Mouse (Mus musculus): ENCODE data around the gene Snx32. TPM values are rescaled to one million over a fixed set of nuclear protein-coding genes. Genes with fewer than 3 reads are reported as not detected.

Gene Snx32
- polyA plus RNA-seq, 1 experiment from 2014 or later: 9.6 TPM

DNA sequence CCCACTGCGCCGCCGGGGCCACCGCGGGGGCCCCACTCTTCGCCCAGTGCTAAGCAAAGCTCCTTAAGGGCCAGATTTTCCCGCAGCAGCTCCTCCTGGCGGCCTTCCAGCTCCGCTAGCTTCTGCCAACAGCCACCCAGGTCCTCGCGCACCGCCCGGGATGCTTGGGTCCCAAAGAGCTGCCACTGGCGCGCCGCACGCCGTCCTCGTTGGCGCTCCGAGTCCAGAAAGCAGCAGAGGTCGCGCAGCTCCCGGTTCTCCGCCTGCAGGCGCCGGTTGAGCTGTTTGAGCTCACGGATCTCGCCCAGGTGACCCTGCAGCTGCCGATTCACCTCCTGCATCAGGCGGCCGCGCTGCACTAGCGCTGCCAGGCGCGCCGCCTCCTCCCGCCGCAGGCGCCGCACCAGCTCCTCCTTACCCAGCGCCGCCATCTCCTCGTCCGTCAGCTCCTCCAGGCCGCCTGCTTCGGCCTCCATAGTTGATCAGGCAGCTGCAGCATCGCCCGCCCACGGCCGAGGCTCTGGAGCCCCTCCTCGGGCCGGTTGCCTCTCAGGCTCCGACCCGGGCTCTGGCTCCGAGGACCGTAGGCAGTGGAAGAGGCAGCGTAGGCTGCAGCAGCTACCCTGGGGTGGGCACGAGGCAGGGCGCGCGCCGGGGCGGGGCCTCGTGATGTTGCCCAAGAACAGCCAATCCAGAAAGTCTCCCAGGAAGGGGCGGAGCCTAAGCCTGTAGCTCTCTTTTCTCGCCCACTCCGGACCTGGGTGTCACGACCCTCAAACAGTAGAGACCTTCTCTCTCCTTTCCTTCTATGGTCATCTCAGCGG is 53.2 kb downstream of the Snx32 start:
- no peaks in the 10 kb centered on the region for H3K9me3 ChIP-seq (replicated peaks)
- peak overlapping the region; percentile 68 for H3K4me3 ChIP-seq
- DNase-seq (ENCODE audit: low spot score): peak; percentile 95
- H3K4me1 ChIP-seq: peaks cover 54% of the 10 kb centered on the region
- peaks cover 25% of the 10 kb centered on the region for H3K27me3 ChIP-seq (ENCODE audit: low read depth, poor library complexity, severe bottlenecking)
- H3K27ac ChIP-seq (replicated peaks): peak overlapping the region; percentile 91
- H3K36me3 ChIP-seq: peaks cover 21% of the 10 kb centered on the region
- under 1% methylated on average over 70 of the region's 70 CpGs for WGBS

DNA sequence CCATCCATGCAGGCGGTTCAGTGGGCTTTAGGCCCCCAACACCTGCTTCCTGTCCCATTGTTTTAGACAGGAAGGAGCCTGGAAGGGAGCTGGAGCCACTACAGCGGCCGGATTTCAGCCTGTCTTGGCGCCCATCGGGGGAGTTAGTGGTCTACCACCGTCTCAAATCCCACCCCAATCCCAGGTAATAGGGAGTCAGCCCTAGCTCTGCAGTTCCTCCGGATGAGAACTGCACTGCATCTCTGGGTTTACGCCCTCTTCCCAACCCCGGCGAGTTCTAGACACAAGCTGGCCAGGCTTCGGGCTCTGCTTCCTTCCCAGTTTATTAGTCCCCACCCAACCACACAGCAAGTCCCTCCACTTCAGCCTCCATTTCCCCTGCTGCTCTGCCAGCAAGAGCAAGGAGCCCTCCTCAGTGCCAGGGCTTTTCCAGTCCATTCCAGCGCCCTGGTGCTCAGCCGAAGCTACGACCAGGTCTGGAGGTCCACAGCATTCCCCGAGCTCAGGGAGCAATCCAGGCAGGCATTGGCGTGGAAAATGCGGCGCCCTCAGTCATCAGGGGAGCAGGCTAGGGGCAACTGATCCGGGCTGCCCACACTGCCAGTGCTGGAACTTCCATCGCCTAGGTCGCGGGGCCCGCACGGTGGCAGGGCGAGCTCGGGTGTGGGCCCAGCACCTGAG is 54.0 kb downstream of the Snx32 start:
- peak overlapping the region; percentile 68 for H3K4me3 ChIP-seq
- 5% methylated on average over 26 of the region's 26 CpGs for WGBS
- peaks cover 49% of the 10 kb centered on the region for H3K4me1 ChIP-seq
- H3K27ac ChIP-seq (replicated peaks): peak overlapping the region; percentile 91
- H3K9me3 ChIP-seq (replicated peaks): no peaks in the 10 kb centered on the region
- H3K36me3 ChIP-seq: peaks cover 18% of the 10 kb centered on the region
- peaks cover 32% of the 10 kb centered on the region for H3K27me3 ChIP-seq (ENCODE audit: low read depth, poor library complexity, severe bottlenecking)
- DNase-seq (ENCODE audit: low spot score): peak; percentile 52

GRCm38 (mm10) chr19:5455568-5455967 is 54.8 kb downstream of the Snx32 start:
- H3K27ac ChIP-seq (replicated peaks): no peak overlapping the region
- no peak for DNase-seq (ENCODE audit: low spot score)
- H3K4me1 ChIP-seq: peaks cover 42% of the 10 kb centered on the region
- peaks cover 18% of the 10 kb centered on the region for H3K36me3 ChIP-seq
- H3K4me3 ChIP-seq: peak overlapping the region; percentile 68
- WGBS: 64% methylated on average over 8 of the region's 8 CpGs
- H3K9me3 ChIP-seq (replicated peaks): no peaks in the 10 kb centered on the region
- peaks cover 40% of the 10 kb centered on the region for H3K27me3 ChIP-seq (ENCODE audit: low read depth, poor library complexity, severe bottlenecking)

GRCm38 (mm10) chr19:5455037-5455436 is 55.3 kb downstream of the Snx32 start:
- DNase-seq (ENCODE audit: low spot score): no peak
- no peak overlapping the region for H3K27ac ChIP-seq (replicated peaks)
- H3K36me3 ChIP-seq: peaks cover 18% of the 10 kb centered on the region
- H3K4me3 ChIP-seq: peak overlapping the region; percentile 68; the same call in 1 of the 2 replicates
- peaks cover 41% of the 10 kb centered on the region for H3K4me1 ChIP-seq
- H3K27me3 ChIP-seq (ENCODE audit: low read depth, poor library complexity, severe bottlenecking): peaks cover 45% of the 10 kb centered on the region
- H3K9me3 ChIP-seq (replicated peaks): no peaks in the 10 kb centered on the region
- 86% methylated on average over 12 of the region's 12 CpGs for WGBS

GRCm38 (mm10) chr19:5451766-5452165 is 58.6 kb downstream of the Snx32 start:
- 83% methylated on average over 6 of the region's 6 CpGs for WGBS
- DNase-seq (ENCODE audit: low spot score): no peak
- Histone ChIP-seq H3K27me3 (ENCODE audit: low read depth, poor library complexity, severe bottlenecking) (peaks cover 58% of the 10 kb centered on the region), H3K4me3 (no peak overlapping the region), H3K9me3 (replicated peaks) (0 out of 2 replicates have a peak, but pooled peaks cover 4% of the 10 kb centered on the region), H3K36me3 (peaks cover 18% of the 10 kb centered on the region), H3K27ac (replicated peaks) (no peak overlapping the region), H3K4me1 (peaks cover 40% of the 10 kb centered on the region)

GRCm38 (mm10) chr19:5449673-5450072 is 60.7 kb downstream of the Snx32 start:
- H3K27ac ChIP-seq (replicated peaks): no peak overlapping the region
- H3K4me3 ChIP-seq: no peak overlapping the region
- H3K36me3 ChIP-seq: peaks cover 11% of the 10 kb centered on the region; the same call in 1 of the 2 replicates
- peaks cover 22% of the 10 kb centered on the region for H3K4me1 ChIP-seq
- 90% methylated on average over 3 of the region's 3 CpGs for WGBS
- no peak for DNase-seq (ENCODE audit: low spot score)
- H3K9me3 ChIP-seq (replicated peaks): 0 out of 2 replicates have a peak, but pooled peaks cover 4% of the 10 kb centered on the region
- peaks cover 74% of the 10 kb centered on the region for H3K27me3 ChIP-seq (ENCODE audit: low read depth, poor library complexity, severe bottlenecking)

DNA sequence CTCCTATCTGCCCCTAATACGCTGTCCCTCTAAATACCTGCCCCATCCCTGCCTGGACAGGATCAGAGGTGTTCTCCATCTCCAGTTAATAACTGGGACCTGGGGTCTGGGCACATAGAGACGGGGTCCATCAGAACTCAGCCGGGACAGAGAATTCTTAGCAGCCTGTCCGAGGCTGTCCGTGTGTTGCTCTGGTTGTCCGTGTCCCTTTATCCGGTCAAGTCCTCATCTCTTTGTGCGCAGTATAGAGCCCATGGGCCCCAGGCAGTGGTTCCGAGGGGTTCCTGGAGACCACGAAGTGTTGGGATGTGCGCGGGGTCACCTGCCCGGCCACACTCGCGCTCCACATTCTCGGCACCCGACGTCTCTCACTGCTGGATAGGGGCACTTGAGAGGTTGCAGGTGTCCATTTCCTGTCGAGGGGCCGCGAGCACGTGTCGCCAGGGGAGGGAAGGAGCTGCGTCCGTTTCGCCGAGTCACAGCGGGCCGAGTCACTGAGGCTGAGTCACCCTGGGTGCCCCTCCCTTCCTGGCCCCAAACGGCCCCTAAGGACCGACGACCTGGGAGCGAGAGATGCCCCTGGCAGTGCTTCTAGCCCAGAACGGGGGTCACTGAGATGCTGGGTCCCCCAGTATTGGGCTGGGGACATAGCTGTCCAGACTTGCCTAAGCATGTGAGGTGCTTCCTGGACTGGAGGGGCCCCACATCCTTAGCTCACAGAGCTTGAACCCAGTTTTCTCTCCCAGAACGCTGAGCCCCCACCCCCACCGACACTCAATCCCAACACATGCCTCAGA is 61.8 kb downstream of the Snx32 start:
- peaks cover 78% of the 10 kb centered on the region for H3K27me3 ChIP-seq (ENCODE audit: low read depth, poor library complexity, severe bottlenecking)
- peak; percentile 42 for DNase-seq (ENCODE audit: low spot score)
- 9% methylated on average over 36 of the region's 36 CpGs for WGBS
- H3K27ac ChIP-seq (replicated peaks): no peak overlapping the region
- peak overlapping the region; percentile 70 for H3K4me3 ChIP-seq
- H3K9me3 ChIP-seq (replicated peaks): 0 out of 2 replicates have a peak, but pooled peaks cover 4% of the 10 kb centered on the region
- H3K36me3 ChIP-seq: no peaks in the 10 kb centered on the region
- H3K4me1 ChIP-seq: peaks cover 22% of the 10 kb centered on the region

- H3K9me3 ChIP-seq (replicated peaks): 0 out of 2 replicates have a peak, but pooled peaks cover 4% of the 10 kb centered on the region
- peak within 1 kb of the TSS; percentile 70 for H3K4me3 ChIP-seq
- peak within 1 kb of the TSS; percentile 46; the same call in 1 of the 2 replicates for H3K27ac ChIP-seq (replicated peaks)
- peak; percentile 56 for DNase-seq (ENCODE audit: low spot score)
- H3K27me3 ChIP-seq (ENCODE audit: low read depth, poor library complexity, severe bottlenecking): peaks cover 78% of the 10 kb centered on the region
- under 1% methylated on average over 70 of the region's 70 CpGs for WGBS
- no peaks in the 10 kb centered on the region for H3K36me3 ChIP-seq
- peaks cover 22% of the 10 kb centered on the region for H3K4me1 ChIP-seq
These were observed 62.6 kb downstream of the Snx32 start, which contains the start of gene Fosl1 for GRCm38 (mm10) chr19:5447515-5448353. Gene Fosl1 (plus strand): TSS chr19:5447547.

GRCm38 (mm10) chr19:5445747-5446146 is 64.6 kb downstream of the Snx32 start:
- Histone ChIP-seq H3K4me3 (no peak overlapping the region), H3K9me3 (replicated peaks) (0 out of 2 replicates have a peak, but pooled peaks cover 4% of the 10 kb centered on the region), H3K27ac (replicated peaks) (no peak overlapping the region), H3K36me3 (no peaks in the 10 kb centered on the region), H3K4me1 (peaks cover 22% of the 10 kb centered on the region), H3K27me3 (ENCODE audit: low read depth, poor library complexity, severe bottlenecking) (peaks cover 65% of the 10 kb centered on the region)
- 91% methylated on average over 5 of the region's 5 CpGs for WGBS
- DNase-seq (ENCODE audit: low spot score): no peak

GRCm38 (mm10) chr19:5444954-5445353 is 65.4 kb downstream of the Snx32 start:
- no peak overlapping the region for H3K27ac ChIP-seq (replicated peaks)
- peaks cover 57% of the 10 kb centered on the region for H3K27me3 ChIP-seq (ENCODE audit: low read depth, poor library complexity, severe bottlenecking)
- DNase-seq (ENCODE audit: low spot score): no peak
- H3K36me3 ChIP-seq: no peaks in the 10 kb centered on the region
- no peak overlapping the region for H3K4me3 ChIP-seq
- H3K9me3 ChIP-seq (replicated peaks): peaks cover 10% of the 10 kb centered on the region; the same call in 1 of the 2 replicates
- H3K4me1 ChIP-seq: peaks cover 22% of the 10 kb centered on the region
- WGBS: 48% methylated on average over 7 of the region's 7 CpGs

DNA sequence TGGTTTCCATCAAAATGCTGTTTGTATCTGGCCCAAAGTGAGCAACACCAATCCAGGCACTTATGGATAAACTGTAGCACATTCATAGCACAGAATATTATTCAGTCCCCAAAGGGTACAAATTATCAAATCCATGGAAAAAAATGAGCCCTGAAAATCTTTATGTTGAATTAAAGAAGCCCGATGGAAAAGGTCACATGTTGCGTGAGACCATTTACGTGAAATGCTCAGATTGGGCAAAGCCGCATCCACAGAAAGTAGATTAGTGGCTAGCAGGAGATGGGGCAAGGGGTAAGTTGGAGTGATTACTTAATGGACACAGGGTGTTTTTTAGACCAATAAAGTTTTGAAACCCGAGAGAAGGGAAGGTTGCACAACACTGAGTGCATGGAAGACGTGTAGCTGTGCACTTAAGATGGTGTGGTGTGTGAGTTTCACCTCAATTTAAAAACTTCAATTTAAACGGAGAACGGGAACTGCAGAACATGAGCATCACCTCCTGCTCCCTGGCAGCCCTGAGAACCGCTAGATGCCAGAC is 65.9 kb downstream of the Snx32 start:
- Histone ChIP-seq H3K27ac (replicated peaks) (no peak overlapping the region), H3K9me3 (replicated peaks) (peaks cover 11% of the 10 kb centered on the region; the same call in 1 of the 2 replicates), H3K4me3 (no peak overlapping the region), H3K36me3 (no peaks in the 10 kb centered on the region), H3K4me1 (peaks cover 22% of the 10 kb centered on the region), H3K27me3 (ENCODE audit: low read depth, poor library complexity, severe bottlenecking) (peaks cover 52% of the 10 kb centered on the region)
- WGBS: 72% methylated on average over 9 of the region's 9 CpGs
- DNase-seq (ENCODE audit: low spot score): no peak

Data from midbrain, embryonic 10.5 days (tissue).